Mouse (Mus musculus): ENCODE results near the gene Trir. TPM values are rescaled to one million over a fixed set of nuclear protein-coding genes. Genes with fewer than 3 reads are reported as not detected.

Gene Trir
- polyA plus RNA-seq, 1 experiment from 2014 or later = 152 TPM

DNA sequence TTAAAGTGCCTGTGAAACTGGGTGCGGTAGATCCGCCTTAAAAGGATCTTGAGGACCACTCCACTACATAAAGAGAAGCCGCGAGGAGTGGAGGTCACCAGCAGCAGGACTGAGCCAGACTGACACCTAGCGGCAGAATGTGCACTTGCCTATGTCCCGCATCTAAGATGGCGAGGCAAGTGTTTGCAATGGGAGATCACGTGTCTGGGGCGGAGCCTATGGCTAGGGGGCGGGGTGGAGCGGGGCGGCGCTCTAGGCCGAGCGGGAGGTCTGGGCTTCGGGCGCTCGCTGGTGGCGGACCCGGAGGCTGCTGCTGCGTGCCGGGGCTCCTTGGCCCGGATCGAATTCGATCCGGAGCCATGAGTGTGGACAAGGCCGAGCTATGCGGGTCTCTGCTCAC, 36.3 kb upstream of the Trir start, which contains the start of gene Hook2:
Hook2 (plus strand) TSS at position 255 of the 400 bp plus-strand sequence.
- ChIA-PET CTCF (interaction anchor here (0.7 to 8.7 kb wide), 11 partner anchors 8 to 83 kb away, joined by 3 to 351 read pairs (median 3); partner anchors contain the start of genes Dnase2a, Gm49661, Junb and Prdx2), POLR2A (interaction anchor here (0.6 to 10.0 kb wide), 6 partner anchors 13 to 163 kb away, joined by 3 to 225 read pairs (median 7); partner anchors contain the start of genes Junb, Prdx2 and Rnaseh2a)
- ATAC-seq = peak; percentile 72
- in situ Hi-C loops (cut with MboI; ENCODE audit: low pct_unique_long_range_greater_than_20kb) = no loop called here
- no peaks in the 10 kb centered on the region for H3K27me3 ChIP-seq
- DNase-seq (ENCODE audit: low read depth, low spot score) = no peak
- no peak for TF ChIP-seq CTCF (IDR thresholded peaks at IDR 0.05)

DNA sequence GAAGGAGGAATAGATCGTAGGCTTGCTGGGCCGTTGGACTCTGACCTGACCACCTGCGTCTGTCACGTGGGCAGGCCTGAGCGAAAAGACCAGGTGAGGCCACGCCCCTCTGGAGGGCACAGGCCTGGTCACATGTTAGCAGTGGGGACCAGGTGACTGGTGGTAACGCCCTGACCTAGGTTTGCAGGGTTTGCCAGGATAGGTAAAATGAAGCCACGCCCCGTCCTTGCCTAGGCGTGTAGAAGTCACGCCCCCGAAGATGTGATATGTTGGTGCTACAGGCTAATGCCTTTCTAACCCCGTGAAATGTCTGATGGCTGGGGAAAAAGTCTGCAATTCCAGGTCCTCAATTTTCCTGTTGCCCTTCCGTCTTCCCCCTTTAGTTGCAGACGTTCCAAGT, 35.8 kb upstream of the Trir start:
- no peak for TF ChIP-seq CTCF (IDR thresholded peaks at IDR 0.05)
- in situ Hi-C loops (cut with MboI; ENCODE audit: low pct_unique_long_range_greater_than_20kb) = no loop called here
- ChIA-PET POLR2A (interaction anchor here (0.5 to 10.0 kb wide), 5 partner anchors 14 to 333 kb away, joined by 4 to 225 read pairs (median 6); partner anchors contain the start of genes Junb, Prdx2 and Rnaseh2a), CTCF (interaction anchor here (1.5 to 8.7 kb wide), 3 partner anchors 10 to 27 kb away, joined by 4 to 351 read pairs (median 5); partner anchors contain the start of genes Gm49661, Junb, Prdx2 and Rnaseh2a)
- DNase-seq (ENCODE audit: low read depth, low spot score) (no peak), ATAC-seq (peak; percentile 7)
- no peaks in the 10 kb centered on the region for H3K27me3 ChIP-seq

GRCm38 (mm10) chr8:84994375-84994774, 32.2 kb upstream of the Trir start:
- ChIA-PET POLR2A (interaction anchor here (1.4 kb wide), 1 partner anchor 19 kb away, joined by 6 read pairs; no protein-coding TSS in a partner anchor), CTCF (interaction anchor here (1.3 to 8.7 kb wide), 2 partner anchors 19 to 27 kb away, joined by 3 to 351 read pairs; partner anchors contain the start of genes Gm49661, Junb, Prdx2 and Rnaseh2a)
- no peak for TF ChIP-seq CTCF (IDR thresholded peaks at IDR 0.05)
- no peak for DNase-seq (ENCODE audit: low read depth, low spot score)
- in situ Hi-C loops (cut with MboI; ENCODE audit: low pct_unique_long_range_greater_than_20kb) = no loop called here
- H3K27me3 ChIP-seq = no peaks in the 10 kb centered on the region
- no peak for ATAC-seq

DNA sequence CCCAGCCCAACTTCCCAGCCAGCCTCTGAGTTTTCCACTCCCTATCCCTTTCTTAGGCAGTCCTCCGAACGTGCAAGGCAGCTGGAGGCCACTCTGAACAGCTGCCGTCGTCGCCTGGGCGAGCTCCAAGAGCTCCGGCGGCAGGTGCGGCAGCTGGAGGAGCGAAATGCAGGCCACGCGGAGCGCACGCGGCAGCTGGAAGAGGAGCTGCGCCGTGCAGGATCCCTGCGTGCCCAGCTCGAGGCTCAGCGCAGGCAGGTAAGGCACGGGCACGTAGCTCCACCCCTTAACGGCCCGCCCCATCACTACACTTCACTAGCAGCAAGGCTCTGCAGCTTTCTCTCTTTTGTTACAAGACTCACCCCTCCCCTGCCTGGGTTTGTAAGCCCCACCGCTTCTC, 30.9 kb upstream of the Trir start:
- POLR2A ChIA-PET = no interaction called here
- CTCF ChIA-PET = interaction anchor here (3.9 kb wide), 1 partner anchor 22 kb away, joined by 44 read pairs; no protein-coding TSS in a partner anchor
- DNase-seq (ENCODE audit: low read depth, low spot score) (no peak), ATAC-seq (no peak)
- no peak for TF ChIP-seq CTCF (IDR thresholded peaks at IDR 0.05)
- in situ Hi-C loops (cut with MboI; ENCODE audit: low pct_unique_long_range_greater_than_20kb) = no loop called here
- no peaks in the 10 kb centered on the region for H3K27me3 ChIP-seq

DNA sequence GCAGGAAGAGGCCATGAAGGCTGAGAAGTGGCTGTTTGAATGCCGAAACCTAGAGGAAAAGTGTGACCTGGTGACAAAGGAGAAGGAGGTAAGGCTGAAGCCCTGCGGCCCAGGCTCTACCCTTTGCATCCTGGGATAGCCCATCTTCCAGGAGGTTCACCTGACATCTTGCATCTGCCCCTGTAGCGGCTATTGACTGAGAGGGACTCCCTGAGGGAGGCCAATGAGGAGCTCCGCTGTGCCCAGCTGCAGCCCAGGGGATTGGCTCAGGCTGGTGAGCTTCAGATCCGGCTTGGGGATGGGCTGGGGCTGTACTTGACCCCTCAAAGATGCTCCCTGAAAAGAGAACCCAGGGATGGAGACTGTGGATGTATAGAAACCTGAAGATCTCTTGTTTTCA, 29.6 kb upstream of the Trir start:
- ChIA-PET POLR2A (interaction anchor here (1.5 to 1.8 kb wide), 2 partner anchors 21 to 23 kb away, joined by 3 to 7 read pairs; no protein-coding TSS in a partner anchor), CTCF (interaction anchor here (0.8 to 3.9 kb wide), 7 partner anchors 16 to 149 kb away, joined by 3 to 44 read pairs (median 4); no protein-coding TSS in a partner anchor)
- no peak for TF ChIP-seq CTCF (IDR thresholded peaks at IDR 0.05)
- DNase-seq (ENCODE audit: low read depth, low spot score) (no peak), ATAC-seq (no peak)
- in situ Hi-C loops (cut with MboI; ENCODE audit: low pct_unique_long_range_greater_than_20kb) = no loop called here
- H3K27me3 ChIP-seq = no peaks in the 10 kb centered on the region

- ChIA-PET CTCF (interaction anchor here (0.6 to 3.9 kb wide), 13 partner anchors 8 to 150 kb away, joined by 3 to 44 read pairs (median 3); partner anchors contain the start of gene Hook2), POLR2A (interaction anchor here (1.5 to 1.8 kb wide), 2 partner anchors 22 to 24 kb away, joined by 3 to 7 read pairs; no protein-coding TSS in a partner anchor)
- no peaks in the 10 kb centered on the region for H3K27me3 ChIP-seq
- TF ChIP-seq CTCF (IDR thresholded peaks at IDR 0.05) = no peak
- no peak for DNase-seq (ENCODE audit: low read depth, low spot score)
- ATAC-seq = peak; percentile 27
- in situ Hi-C loops (cut with MboI; ENCODE audit: low pct_unique_long_range_greater_than_20kb) = no loop called here
Observed at GRCm38 (mm10) chr8:84997649-84998295, 28.9 kb upstream of the Trir start.

- ATAC-seq (no peak), DNase-seq (ENCODE audit: low read depth, low spot score) (no peak)
- peaks cover 4% of the 10 kb centered on the region for H3K27me3 ChIP-seq
- no peak for TF ChIP-seq CTCF (IDR thresholded peaks at IDR 0.05)
- CTCF ChIA-PET = no interaction called here
- in situ Hi-C loops (cut with MboI; ENCODE audit: low pct_unique_long_range_greater_than_20kb) = loop anchor here (5.0 kb wide), 1 partner anchor 75 kb away; no protein-coding TSS in a partner anchor
- POLR2A ChIA-PET = interaction anchor here (1.1 kb wide), 1 partner anchor 31 kb away, joined by 3 read pairs; no protein-coding TSS in a partner anchor
Observed at GRCm38 (mm10) chr8:85007686-85008085, 18.9 kb upstream of the Trir start.

GRCm38 (mm10) chr8:85011242-85011641, 15.4 kb upstream of the Trir start:
- CTCF ChIA-PET = no interaction called here
- no peak for ATAC-seq
- peaks cover 8% of the 10 kb centered on the region for H3K27me3 ChIP-seq
- in situ Hi-C loops (cut with MboI; ENCODE audit: low pct_unique_long_range_greater_than_20kb) = no loop called here
- no peak for TF ChIP-seq CTCF (IDR thresholded peaks at IDR 0.05)
- DNase-seq (ENCODE audit: low read depth, low spot score) = no peak
- POLR2A ChIA-PET = no interaction called here

- ChIA-PET POLR2A (interaction anchor here (1.2 kb wide), 1 partner anchor 44 kb away, joined by 3 read pairs; the partner anchor contains the start of genes Gm49661, Prdx2 and Rnaseh2a), CTCF (interaction anchor here (0.8 to 1.5 kb wide), 5 partner anchors 10 to 63 kb away, joined by 4 to 8 read pairs (median 4); partner anchors contain the start of gene Trir)
- peak; percentile 58 for ATAC-seq
- TF ChIP-seq CTCF (IDR thresholded peaks at IDR 0.05) = peak; percentile 84
- H3K27me3 ChIP-seq = peaks cover 4% of the 10 kb centered on the region
- in situ Hi-C loops (cut with MboI; ENCODE audit: low pct_unique_long_range_greater_than_20kb) = no loop called here
- DNase-seq (ENCODE audit: low read depth, low spot score) = no peak
Observed at GRCm38 (mm10) chr8:85013230-85013840, 13.3 kb upstream of the Trir start.

GRCm38 (mm10) chr8:85014431-85014830, 12.2 kb upstream of the Trir start, which contains the start of gene Best2:
Best2 (minus strand) TSS chr8:85014531.
- ChIA-PET POLR2A (no interaction called here), CTCF (no interaction called here)
- in situ Hi-C loops (cut with MboI; ENCODE audit: low pct_unique_long_range_greater_than_20kb) = no loop called here

More at GRCm38 (mm10) chr8:85014431-85014830, 12.2 kb upstream of the Trir start, which contains the start of gene Best2:
- ATAC-seq = no peak
- no peak for TF ChIP-seq CTCF (IDR thresholded peaks at IDR 0.05)
- no peak for DNase-seq (ENCODE audit: low read depth, low spot score)
- H3K27me3 ChIP-seq = peaks cover 4% of the 10 kb centered on the region
